Comparison of ENCODE assay signal across 8 mouse cellular contexts in the genomic region with DNA sequence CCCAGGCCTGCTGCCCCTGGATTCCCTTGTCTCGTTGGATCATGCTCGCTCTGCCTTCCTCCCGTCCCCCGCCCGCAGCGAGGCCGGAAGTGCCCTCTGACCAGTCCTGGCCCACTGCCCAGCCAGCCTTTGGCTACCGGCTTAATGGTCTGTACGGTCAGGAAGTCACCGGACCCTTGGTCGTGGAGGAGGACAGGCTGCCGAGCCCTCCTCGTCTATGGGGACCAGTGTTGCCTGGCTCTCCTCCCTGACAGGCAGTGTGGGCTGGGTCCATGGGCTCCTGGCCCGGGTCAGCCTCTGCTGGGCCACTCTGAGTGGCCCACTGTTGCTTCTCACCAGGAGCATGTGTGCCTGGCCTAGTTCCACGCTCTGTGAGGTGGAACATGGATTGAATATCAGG.
A peak's percentile ranks its signal among the peaks of the same experiment; 100 is the strongest.
DNase-seq lines count a peak whose midpoint lies in the region; ATAC-seq and TF ChIP-seq lines count a peak whose summit lies in the region.

No protein-coding gene starts in this region.

- H3K9ac ChIP-seq in intestine, embryonic 16.5 days (ENCODE audit: low read depth, low read length) = peak overlapping the region; percentile 54
- peak overlapping the region; percentile 32; the same call in 1 of the 2 replicates for H3K9ac ChIP-seq in liver, embryonic 14.5 days (replicated peaks)
- peak overlapping the region; percentile 57 for H3K9ac ChIP-seq in neural tube, embryonic 12.5 days

- peak overlapping the region; percentile 61 for H3K27ac ChIP-seq in intestine, embryonic 16.5 days (ENCODE audit: low read length)
- peak overlapping the region; percentile 65 for H3K27ac ChIP-seq in liver, embryonic 14.5 days
- H3K27ac ChIP-seq in neural tube, embryonic 12.5 days = peak overlapping the region; percentile 74; the same call in 1 of the 2 replicates

- TF ChIP-seq EP300 in liver, embryonic 14.5 days (IDR thresholded peaks at IDR 0.05; ENCODE audit: low read depth) = no peak

- H3K9me3 ChIP-seq in intestine, embryonic 16.5 days (ENCODE audit: control insufficient read depth, low read length) = no peaks in the 10 kb centered on the region
- no peaks in the 10 kb centered on the region for H3K9me3 ChIP-seq in liver, embryonic 14.5 days (ENCODE audit: control insufficient read depth, low read length)
- no peaks in the 10 kb centered on the region for H3K9me3 ChIP-seq in neural tube, embryonic 12.5 days

- no peak overlapping the region for H3K4me3 ChIP-seq in intestine, embryonic 16.5 days (ENCODE audit: low read length)
- H3K4me3 ChIP-seq in liver, embryonic 14.5 days (ENCODE audit: insufficient read depth in 1 of 2, low read depth in 2 of 2, low read length in 2 of 2) = no peak overlapping the region
- H3K4me3 ChIP-seq in neural tube, embryonic 12.5 days = peak overlapping the region; percentile 18

- no peak for ATAC-seq in intestine, embryonic 16.5 days
- no peak for ATAC-seq in liver, embryonic 14.5 days (ENCODE audit: insufficient read depth)
- ATAC-seq in neural tube, embryonic 12.5 days (ENCODE audit: low FRiP score, low read depth) = no peak

- no peak for TF ChIP-seq CTCF in liver, embryonic 14.5 days (IDR thresholded peaks at IDR 0.05; ENCODE audit: low read depth)

- H3K27me3 ChIP-seq in intestine, embryonic 16.5 days (replicated peaks; ENCODE audit: control insufficient read depth, insufficient read depth, low read length) = no peaks in the 10 kb centered on the region
- H3K27me3 ChIP-seq in liver, embryonic 14.5 days (ENCODE audit: control insufficient read depth, insufficient read depth, low read length) = no peaks in the 10 kb centered on the region
- no peaks in the 10 kb centered on the region for H3K27me3 ChIP-seq in neural tube, embryonic 12.5 days (replicated peaks)

- DNase-seq in layer of hippocampus, adult 9-11 months = peak; percentile 65
- no peak for DNase-seq in layer of hippocampus, adult 9-10 months (ENCODE audit: low spot score)
- DNase-seq in cerebellum, adult 9-10 months = peak; percentile 67
- peak; percentile 99 for DNase-seq in heart, adult 11 months
- DNase-seq in liver, embryonic 14.5 days (ENCODE audit: low read depth in 3 of 3, low spot score in 3 of 3) = no peak
- DNase-seq in c-Kit-positive CD71-positive TER-119-positive erythroid progenitor cells, embryonic 14.5 days (ENCODE audit: low spot score) = no peak

- H3K4me2 ChIP-seq in intestine, embryonic 16.5 days (ENCODE audit: low read depth, low read length) = peak overlapping the region; percentile 3; the same call in 1 of the 2 replicates
- peak overlapping the region; percentile 88; the same call in 1 of the 2 replicates for H3K4me2 ChIP-seq in liver, embryonic 14.5 days (ENCODE audit: low read depth)
- peak overlapping the region; percentile 98 for H3K4me2 ChIP-seq in neural tube, embryonic 12.5 days (replicated peaks)

- no peaks in the 10 kb centered on the region for H3K36me3 ChIP-seq in intestine, embryonic 16.5 days (ENCODE audit: control insufficient read depth, insufficient read depth, low read length)
- H3K36me3 ChIP-seq in liver, embryonic 14.5 days (replicated peaks; ENCODE audit: control insufficient read depth, insufficient read depth, low read depth) = 0 out of 2 replicates have a peak, but pooled peaks cover 2% of the 10 kb centered on the region
- no peaks in the 10 kb centered on the region for H3K36me3 ChIP-seq in neural tube, embryonic 12.5 days

- 41% methylated on average over 15 of the region's 15 CpGs for WGBS in intestine, embryonic 16.5 days
- WGBS in liver, embryonic 14.5 days (ENCODE audit: insufficient replicate concordance) = 51% methylated on average over 15 of the region's 15 CpGs
- 26% methylated on average over 15 of the region's 15 CpGs for WGBS in neural tube, embryonic 12.5 days

- H3K4me1 ChIP-seq in intestine, embryonic 16.5 days (ENCODE audit: control insufficient read depth, insufficient read depth, low read length) = peaks cover 88% of the 10 kb centered on the region
- H3K4me1 ChIP-seq in liver, embryonic 14.5 days (replicated peaks; ENCODE audit: control insufficient read depth in 2 of 2, insufficient read depth in 2 of 2, low read length in 1 of 2) = peaks cover 75 to 81% of the 10 kb centered on the region in 2 experiments
- H3K4me1 ChIP-seq in neural tube, embryonic 12.5 days = peaks cover 100% of the 10 kb centered on the region

Comparison
In these comparisons a context has a peak if more than half of its experiments do, and no peak if none do; other contexts are left out.
1. DNase-seq: peak in layer of hippocampus, adult 9-11 months (single experiment), cerebellum, adult 9-10 months (single experiment) and heart, adult 11 months (single experiment); none in layer of hippocampus, adult 9-10 months (single experiment), liver, embryonic 14.5 days (0 of 3) and c-Kit-positive CD71-positive TER-119-positive erythroid progenitor cells, embryonic 14.5 days (single experiment).
2. H3K4me2 ChIP-seq: peak in every context shown above with its lines; median percentile 98 in neural tube, embryonic 12.5 days; 88 in liver, embryonic 14.5 days; 3 in intestine, embryonic 16.5 days.
3. Peak in every context shown above with its lines, with median percentiles within 50 percentile points of each other: H3K27ac ChIP-seq and H3K9ac ChIP-seq.